Mouse (Mus musculus) thymus, adult 2 months (tissue): ENCODE results near the gene Ppp1r8. TPM values are rescaled to one million over a fixed set of nuclear protein-coding genes. Genes with fewer than 3 reads are reported as not detected.

Experiments
- DNase-seq: peaks from one replicate; pipeline ENCODE4 v3.0.0; 2021
- H3K27ac ChIP-seq: fragments of 200-500 bp; 2 replicates; pipeline ENCODE4 v1.5.1; 2012; ENCODE audit warnings: low read length, control low read depth; ENCODE audit not compliant: control insufficient read depth, insufficient read depth
- H3K27me3 ChIP-seq: fragments of 200-500 bp; 2 replicates; pipeline ENCODE4 v1.6.1; 2012; ENCODE audit warnings: mild to moderate bottlenecking, low read length, moderate library complexity, mixed read lengths; ENCODE audit not compliant: control insufficient read depth, insufficient read depth
- H3K36me3 ChIP-seq: fragments of 200-500 bp; 2 replicates; pipeline ENCODE4 v1.6.1; 2012; ENCODE audit warnings: mild to moderate bottlenecking, low read length, moderate library complexity; ENCODE audit not compliant: control insufficient read depth, insufficient read depth
- H3K4me1 ChIP-seq: fragments of 200-500 bp; replicated peaks from 2 replicates; pipeline ENCODE4 v1.6.1; 2012; ENCODE audit warnings: low read length; ENCODE audit not compliant: control insufficient read depth, insufficient read depth
- H3K4me3 ChIP-seq: fragments of 200-500 bp; 2 replicates; pipeline ENCODE4 v1.5.1; 2012; ENCODE audit warnings: mild to moderate bottlenecking, low read length, control low read depth, moderate library complexity; ENCODE audit not compliant: control insufficient read depth, insufficient read depth
- CTCF ChIP-seq: fragments of 200-500 bp; IDR thresholded peaks from 2 replicates; pipeline ENCODE4 v1.5.1; 2012; ENCODE audit warnings: mild to moderate bottlenecking, control low read depth, low read length, moderate library complexity, borderline replicate concordance; ENCODE audit not compliant: control insufficient read depth, poor library complexity, insufficient read depth; ENCODE audit errors: extremely low read depth
- POLR2A ChIP-seq: fragments of 200-500 bp; IDR thresholded peaks from 2 replicates; pipeline ENCODE4 v1.6.1; 2012; ENCODE audit warnings: mild to moderate bottlenecking, low read length, control low read depth, moderate library complexity; ENCODE audit not compliant: control insufficient read depth, poor library complexity, insufficient read depth; ENCODE audit errors: extremely low read depth
- WGBS: fragments of 180-500 bp; shearing (Covaris S2); methylation state at CpG from one replicate; pipeline ENCODE4 v1.1.7; 2018; 5-methylcytosine and 5-hydroxymethylcytosine counted together
- polyA plus RNA-seq: library from polyadenylated mRNA; depleted of rRNA; stranded (reverse); fragments of >200 nt; gene quantifications from 2 replicates; pipeline ENCODE4 v1.2.3, GENCODE M21; 2012; rRNA removed

The Ppp1r8 gene
- polyA plus RNA-seq, 1 experiment: 74.4 TPM

DNA sequence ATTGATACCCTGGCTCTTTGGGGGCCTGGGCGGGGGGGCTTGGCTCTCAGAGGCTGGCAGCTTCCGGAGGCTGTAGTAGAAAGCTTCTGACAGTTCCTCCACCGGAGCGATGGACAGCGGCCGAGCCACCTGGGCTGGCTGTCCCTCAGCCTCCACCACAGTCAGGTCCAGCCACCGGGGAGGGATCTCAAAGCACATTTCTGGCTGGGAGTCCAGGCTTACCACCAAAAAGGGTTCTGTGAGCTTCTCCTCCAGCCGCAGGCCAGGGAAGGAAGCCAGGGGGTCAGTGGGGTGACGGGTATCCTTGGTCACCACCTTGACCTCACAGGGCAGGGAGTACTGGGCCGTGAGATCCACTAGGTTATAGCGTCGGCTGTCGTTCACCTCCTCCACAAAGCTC, 57.7 kb downstream of the Ppp1r8 start:
- TF ChIP-seq POLR2A (no peak), CTCF (no peak)
- DNase-seq: no peak
- no peaks in the 10 kb centered on the region for H3K27me3 ChIP-seq
- 98% methylated on average over 13 of the region's 13 CpGs for WGBS
- H3K27ac ChIP-seq: no peak overlapping the region
- H3K4me1 ChIP-seq: no peaks in the 10 kb centered on the region; the same call in 1 of the 2 replicates
- H3K4me3 ChIP-seq: no peak overlapping the region
- no peaks in the 10 kb centered on the region for H3K36me3 ChIP-seq

DNA sequence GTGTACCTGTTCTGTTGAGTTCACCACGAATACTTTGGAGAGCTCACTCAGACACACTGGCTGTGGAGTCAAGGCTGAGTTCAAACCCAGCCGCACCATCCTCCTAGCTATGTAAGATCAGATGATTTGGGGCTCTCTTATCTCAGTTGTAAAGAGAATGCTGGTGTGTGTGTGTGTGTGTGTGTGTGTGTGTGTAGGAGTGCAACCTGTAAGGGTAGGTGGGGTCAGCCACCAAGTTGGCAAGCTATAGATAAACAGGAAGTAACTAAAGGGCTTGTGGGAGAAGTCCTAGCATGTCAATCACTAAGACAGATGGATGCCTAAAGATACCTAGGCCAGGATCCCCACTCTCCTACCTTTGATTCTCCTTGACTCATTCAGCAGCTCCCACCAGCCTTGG, 59.2 kb downstream of the Ppp1r8 start:
- no peak overlapping the region for H3K27ac ChIP-seq
- DNase-seq: no peak
- no peak for TF ChIP-seq POLR2A
- no peak for TF ChIP-seq CTCF
- no peaks in the 10 kb centered on the region for H3K27me3 ChIP-seq
- no peaks in the 10 kb centered on the region; the same call in 1 of the 2 replicates for H3K4me1 ChIP-seq
- WGBS: 81% methylated on average over 2 of the region's 2 CpGs
- H3K36me3 ChIP-seq: peaks cover 6% of the 10 kb centered on the region
- no peak overlapping the region for H3K4me3 ChIP-seq

DNA sequence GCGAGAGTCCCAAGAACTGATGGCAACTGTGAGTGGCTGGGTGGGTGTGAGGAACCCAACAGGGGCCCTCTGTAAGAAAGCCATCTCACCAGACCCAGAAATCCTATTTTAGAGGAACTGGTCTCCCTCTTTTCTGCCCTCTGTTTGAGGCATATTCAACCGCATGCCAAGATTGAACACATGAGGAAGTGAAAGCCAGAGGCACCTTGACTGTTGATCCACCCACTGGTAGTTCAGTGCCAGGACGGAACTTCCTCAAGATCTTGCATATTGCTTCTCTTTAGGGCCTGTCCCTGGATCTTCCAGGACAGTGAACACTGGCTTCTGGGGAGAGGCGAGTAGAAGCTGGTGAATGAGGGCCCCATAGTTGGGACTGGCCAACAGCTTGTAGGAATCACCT, 62.7 kb downstream of the Ppp1r8 start:
- H3K27me3 ChIP-seq: no peaks in the 10 kb centered on the region
- H3K4me1 ChIP-seq: no peaks in the 10 kb centered on the region; the same call in 1 of the 2 replicates
- 88% methylated on average over 4 of the region's 4 CpGs for whole genome bisulfite sequencing
- H3K27ac ChIP-seq: no peak overlapping the region
- H3K36me3 ChIP-seq: peaks cover 38% of the 10 kb centered on the region
- TF ChIP-seq CTCF: no peak
- no peak for TF ChIP-seq POLR2A
- DNase-seq: no peak
- no peak overlapping the region for H3K4me3 ChIP-seq

DNA sequence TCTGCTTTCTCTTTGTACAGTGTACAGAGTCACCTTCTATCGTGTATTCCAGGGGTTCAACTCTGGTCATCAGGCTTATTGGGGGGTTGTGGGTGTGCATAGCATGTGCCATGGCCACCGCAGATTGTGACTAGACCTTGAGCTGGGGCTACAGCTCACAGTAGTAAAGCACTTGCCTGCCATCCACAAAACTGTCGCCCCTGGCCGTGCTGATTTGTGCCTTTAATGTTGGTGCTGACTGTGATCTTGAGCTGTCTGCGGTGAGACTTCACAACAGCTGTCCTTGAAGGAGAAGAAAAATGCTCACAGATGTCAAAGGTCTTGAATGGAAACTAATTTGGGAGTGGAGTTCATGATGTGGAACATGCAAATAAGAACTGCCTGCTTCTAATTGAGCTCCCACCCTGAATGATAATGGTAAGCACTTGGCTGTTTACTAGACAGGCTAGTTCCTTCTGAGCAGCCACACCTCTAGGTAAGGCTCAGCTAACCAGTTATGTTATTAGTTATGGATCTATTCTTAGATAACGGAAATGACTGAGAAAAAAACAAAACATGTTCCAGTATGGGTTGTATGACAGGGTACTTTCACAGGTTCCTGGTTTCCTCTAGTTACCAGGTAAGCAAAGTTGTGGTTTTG, 64.3 kb downstream of the Ppp1r8 start:
- Histone ChIP-seq H3K27ac (no peak overlapping the region), H3K4me1 (no peaks in the 10 kb centered on the region), H3K4me3 (no peak overlapping the region), H3K27me3 (no peaks in the 10 kb centered on the region), H3K36me3 (peaks cover 54% of the 10 kb centered on the region)
- over 99% methylated on average over 6 of the region's 6 CpGs for WGBS
- TF ChIP-seq CTCF (no peak), POLR2A (no peak)
- no peak for DNase-seq

Other genes starting within 250 kb of the Ppp1r8 start
- gene Eya3, start 204.2 kb downstream of the Ppp1r8 start, polyA plus RNA-seq: 58.6 and 63.6 TPM in 2 replicates
- 4.4 and 7.5 TPM in 2 replicates for gene Xkr8, start 110.6 kb downstream of the Ppp1r8 start, polyA plus RNA-seq
- 1.5 and 2.3 TPM in 2 replicates for gene Smpdl3b, start 85.9 kb downstream of the Ppp1r8 start, polyA plus RNA-seq
- 52.5 and 61.4 TPM in 2 replicates for gene Rpa2, start 74.8 kb downstream of the Ppp1r8 start, polyA plus RNA-seq
- 9.9 and 11.4 TPM in 2 replicates for gene Themis2, start 46.8 kb downstream of the Ppp1r8 start, polyA plus RNA-seq
- gene Stx12, start 41.3 kb upstream of the Ppp1r8 start, polyA plus RNA-seq: 14.0 and 16.1 TPM in 2 replicates
- 15.0 and 15.1 TPM in 2 replicates for gene Fam76a, start 79.4 kb upstream of the Ppp1r8 start, polyA plus RNA-seq
- gene Fgr, start 130.9 kb upstream of the Ppp1r8 start, polyA plus RNA-seq: 15.3 and 15.8 TPM in 2 replicates
- gene Ahdc1, start 168.1 kb upstream of the Ppp1r8 start, polyA plus RNA-seq: 59.8 and 78.9 TPM in 2 replicates